Mouse (Mus musculus) lung, postnatal 0 days (tissue): ENCODE results near the gene Tmem132d. TPM values are rescaled to one million over a fixed set of nuclear protein-coding genes. Genes with fewer than 3 reads are reported as not detected.

Source experiments
- ATAC-seq: fragments of 200-750 bp; cut with Nextera tagmentation; 2 replicates; pipeline ENCODE4 v1.8.0; 2017; ENCODE audit warnings: moderate library complexity
- DNase-seq: peaks from one replicate; pipeline ENCODE4 v3.0.0-alpha.2; 2016; ENCODE audit warnings: low spot score
- H3K27ac ChIP-seq: fragments of 300-500 bp; sonication (generic); 2 replicates; pipeline ENCODE4 v1.5.1; 2014; ENCODE audit warnings: antibody characterized with exemption, mild to moderate bottlenecking, low read length, mixed read lengths
- H3K27me3 ChIP-seq: fragments of 300-500 bp; sonication (generic); replicated peaks from 2 replicates; pipeline ENCODE4 v1.6.1; 2014; ENCODE audit warnings: low read length, mixed read lengths; ENCODE audit not compliant: insufficient read depth
- H3K36me3 ChIP-seq: fragments of 300-500 bp; sonication (generic); 2 replicates; pipeline ENCODE4 v1.6.1; 2014; ENCODE audit warnings: low read length, mixed read lengths; ENCODE audit not compliant: insufficient read depth
- H3K4me1 ChIP-seq: fragments of 300-500 bp; sonication (generic); 2 replicates; pipeline ENCODE4 v1.6.1; 2014; ENCODE audit warnings: antibody characterized with exemption, low read depth, low read length, mixed read lengths; ENCODE audit not compliant: insufficient read depth
- H3K4me2 ChIP-seq: fragments of 300-500 bp; sonication (generic); replicated peaks from 2 replicates; pipeline ENCODE4 v1.6.1; 2014; ENCODE audit warnings: low read depth, mild to moderate bottlenecking, low read length, moderate library complexity, mixed read lengths
- H3K4me3 ChIP-seq: fragments of 300-500 bp; sonication (generic); 2 replicates; pipeline ENCODE4 v1.5.1; 2014; ENCODE audit warnings: low read depth, low read length
- H3K9ac ChIP-seq: fragments of 300-500 bp; sonication (generic); replicated peaks from 2 replicates; pipeline ENCODE4 v1.6.1; 2014; ENCODE audit warnings: low read depth, mild to moderate bottlenecking
- H3K9me3 ChIP-seq: fragments of 300-500 bp; sonication (generic); 2 replicates; pipeline ENCODE4 v1.6.1; 2016; ENCODE audit warnings: low read length, mixed read lengths
- CTCF ChIP-seq: IDR thresholded peaks from 2 replicates; pipeline ENCODE4 v1.5.1; 2016; ENCODE audit warnings: antibody characterized with exemption, mild to moderate bottlenecking
- EP300 ChIP-seq: IDR thresholded peaks from 2 replicates; pipeline ENCODE4 v1.6.1; 2016; ENCODE audit warnings: antibody characterized with exemption, mild to moderate bottlenecking, control low read depth
- WGBS: fragments of 180-500 bp; shearing (Covaris S2); extraction: QIAGEN DNeasy Blood & Tissue Kit; methylation state at CpG from one replicate; pipeline ENCODE4 v1.1.7; 2014; 5-methylcytosine and 5-hydroxymethylcytosine counted together
- polyA plus RNA-seq: library from polyadenylated mRNA; unstranded; fragments of >200 nt; fragmentation: Nextera tagmentation; extraction: Ambion mirVana; gene quantifications from 2 replicates; pipeline ENCODE4 v1.2.1, GENCODE M21; 2015

Tmem132d gene
- polyA plus RNA-seq, 1 experiment from 2014 or later: 1.6 TPM

DNA sequence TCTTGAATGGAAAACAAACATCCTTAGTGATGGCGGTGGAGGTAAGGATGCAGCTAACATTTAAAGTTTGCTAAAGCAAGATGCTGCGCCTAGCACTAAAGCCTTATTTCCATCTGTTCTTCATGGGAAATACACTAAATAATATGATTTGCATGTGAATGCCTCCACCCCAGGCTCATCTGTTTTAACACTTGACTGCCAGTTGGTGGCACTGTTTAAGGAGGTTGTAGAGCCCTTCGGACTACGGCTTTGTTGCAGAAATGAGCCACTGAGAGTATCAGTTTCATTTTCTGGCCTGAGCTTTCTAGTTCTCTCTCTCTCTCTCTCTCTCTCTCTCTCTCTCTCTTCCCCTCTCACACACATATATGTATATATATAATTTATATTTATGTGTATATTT, 632.0 kb downstream of the Tmem132d start:
- Histone ChIP-seq H3K4me3 (no peak overlapping the region), H3K36me3 (no peaks in the 10 kb centered on the region), H3K27me3 (no peaks in the 10 kb centered on the region), H3K27ac (no peak overlapping the region), H3K9me3 (no peaks in the 10 kb centered on the region), H3K9ac (no peak overlapping the region), H3K4me1 (no peaks in the 10 kb centered on the region), H3K4me2 (no peak overlapping the region)
- DNase-seq (peak; percentile 21), ATAC-seq (no peak)
- WGBS: 61% methylated on average over 4 of the region's 4 CpGs
- TF ChIP-seq EP300: no peak
- peak; percentile 32 for TF ChIP-seq CTCF

DNA sequence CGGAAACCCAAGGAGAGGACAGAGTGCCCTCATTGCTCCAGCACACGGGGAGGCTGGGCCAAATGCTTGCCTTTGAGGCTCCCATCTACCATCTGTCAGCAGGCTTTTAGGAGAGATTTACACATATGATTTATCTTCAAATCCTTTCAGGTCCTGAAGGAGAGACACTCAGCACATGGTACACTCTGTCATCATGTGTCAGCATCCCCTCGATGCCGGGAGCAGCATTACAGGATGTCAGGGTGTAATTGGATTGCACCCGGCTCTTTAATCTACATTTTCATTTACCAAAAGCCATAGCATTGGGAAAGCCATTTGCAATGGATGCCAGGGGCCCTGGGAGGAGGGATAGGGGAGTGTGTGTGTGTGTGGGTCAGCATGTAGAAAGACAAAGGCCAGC, 651.7 kb downstream of the Tmem132d start:
- no peak overlapping the region for H3K9ac ChIP-seq
- DNase-seq (no peak), ATAC-seq (no peak)
- no peak overlapping the region for H3K4me2 ChIP-seq
- H3K27ac ChIP-seq: no peak overlapping the region
- no peak overlapping the region for H3K4me3 ChIP-seq
- no peaks in the 10 kb centered on the region for H3K4me1 ChIP-seq
- H3K27me3 ChIP-seq: no peaks in the 10 kb centered on the region
- 55% methylated on average over 5 of the region's 5 CpGs for WGBS
- TF ChIP-seq EP300: no peak
- no peak for TF ChIP-seq CTCF
- no peaks in the 10 kb centered on the region for H3K9me3 ChIP-seq
- H3K36me3 ChIP-seq: no peaks in the 10 kb centered on the region

DNA sequence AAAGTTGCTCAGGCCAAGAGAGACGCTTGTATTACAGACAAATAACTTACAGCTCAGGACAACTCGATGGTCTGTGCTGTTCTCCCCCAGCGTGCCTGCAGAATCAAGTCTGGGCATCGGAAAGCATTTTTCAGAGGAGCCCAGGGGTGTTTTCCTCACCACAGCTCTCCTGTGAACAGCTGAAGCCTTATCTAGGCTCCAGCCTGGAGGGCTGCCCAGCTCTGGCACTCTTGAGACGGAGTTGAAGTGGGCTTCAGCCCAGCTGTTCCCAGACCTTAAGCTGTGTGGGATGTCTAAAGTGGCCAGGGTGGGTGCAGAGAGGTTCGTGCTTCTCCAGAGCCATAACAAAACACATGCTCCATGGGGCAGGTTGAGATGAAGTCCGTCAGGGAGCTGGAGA, 657.1 kb downstream of the Tmem132d start:
- H3K27ac ChIP-seq: no peak overlapping the region
- ATAC-seq (peak; percentile 79), DNase-seq (peak; percentile 42)
- no peaks in the 10 kb centered on the region for H3K4me1 ChIP-seq
- H3K36me3 ChIP-seq: no peaks in the 10 kb centered on the region
- H3K4me2 ChIP-seq: no peak overlapping the region
- no peak overlapping the region for H3K9ac ChIP-seq
- 42% methylated on average over 7 of the region's 7 CpGs for WGBS
- H3K9me3 ChIP-seq: no peaks in the 10 kb centered on the region
- no peaks in the 10 kb centered on the region for H3K27me3 ChIP-seq
- H3K4me3 ChIP-seq: no peak overlapping the region
- no peak for TF ChIP-seq EP300
- TF ChIP-seq CTCF: no peak

GRCm38 (mm10) chr5:127758576-127758975, 674.3 kb downstream of the Tmem132d start:
- Histone ChIP-seq H3K4me1 (no peaks in the 10 kb centered on the region), H3K9ac (no peak overlapping the region), H3K27me3 (no peaks in the 10 kb centered on the region), H3K9me3 (no peaks in the 10 kb centered on the region), H3K27ac (no peak overlapping the region), H3K36me3 (no peaks in the 10 kb centered on the region), H3K4me2 (no peak overlapping the region), H3K4me3 (no peak overlapping the region)
- WGBS: 59% methylated on average over 4 of the region's 4 CpGs
- ATAC-seq: no peak
- TF ChIP-seq EP300 (no peak), CTCF (no peak)
- DNase-seq: no peak

GRCm38 (mm10) chr5:127756671-127757423, 676.0 kb downstream of the Tmem132d start:
- Histone ChIP-seq H3K27ac (no peak overlapping the region), H3K4me3 (no peak overlapping the region), H3K4me2 (no peak overlapping the region), H3K9me3 (no peaks in the 10 kb centered on the region), H3K9ac (no peak overlapping the region), H3K4me1 (no peaks in the 10 kb centered on the region), H3K27me3 (no peaks in the 10 kb centered on the region), H3K36me3 (no peaks in the 10 kb centered on the region)
- WGBS: 78% methylated on average over 4 of the region's 4 CpGs
- no peak for ATAC-seq
- DNase-seq: no peak
- TF ChIP-seq EP300 (no peak), CTCF (peak; percentile 54)

- no peaks in the 10 kb centered on the region for H3K4me1 ChIP-seq
- no peaks in the 10 kb centered on the region for H3K36me3 ChIP-seq
- WGBS: 77% methylated on average over 3 of the region's 3 CpGs
- no peaks in the 10 kb centered on the region for H3K27me3 ChIP-seq
- no peak overlapping the region for H3K4me2 ChIP-seq
- DNase-seq (no peak), ATAC-seq (no peak)
- H3K9ac ChIP-seq: no peak overlapping the region
- no peak overlapping the region for H3K27ac ChIP-seq
- TF ChIP-seq CTCF (no peak), EP300 (no peak)
- no peak overlapping the region for H3K4me3 ChIP-seq
- no peaks in the 10 kb centered on the region for H3K9me3 ChIP-seq
These were observed 676.9 kb downstream of the Tmem132d start for GRCm38 (mm10) chr5:127756011-127756410.

- H3K4me3 ChIP-seq: no peak overlapping the region
These were observed 677.3 kb downstream of the Tmem132d start for GRCm38 (mm10) chr5:127755594-127755993.

More at GRCm38 (mm10) chr5:127755594-127755993, 677.3 kb downstream of the Tmem132d start:
- TF ChIP-seq EP300 (no peak), CTCF (no peak)
- Histone ChIP-seq H3K9ac (no peak overlapping the region), H3K4me2 (no peak overlapping the region), H3K9me3 (no peaks in the 10 kb centered on the region), H3K36me3 (no peaks in the 10 kb centered on the region), H3K4me1 (no peaks in the 10 kb centered on the region), H3K27me3 (no peaks in the 10 kb centered on the region), H3K27ac (no peak overlapping the region)
- no peak for DNase-seq
- no peak for ATAC-seq
- 78% methylated on average over 4 of the region's 4 CpGs for WGBS
